Mouse (Mus musculus) megakaryocyte, embryonic 14.5 days (primary cell): ENCODE data around the gene Parvg.

Experiments
- FLI1 ChIP-seq: IDR thresholded peaks from 2 replicates; pipeline ENCODE4 v1.6.1; 2012; ENCODE audit warnings: low read length, inconsistent platforms, mixed read lengths
- GATA1 ChIP-seq: IDR thresholded peaks from 3 replicates; pipeline ENCODE4 v1.6.1; 2012; ENCODE audit warnings: mixed read lengths, low read length, inconsistent platforms, borderline replicate concordance

DNA sequence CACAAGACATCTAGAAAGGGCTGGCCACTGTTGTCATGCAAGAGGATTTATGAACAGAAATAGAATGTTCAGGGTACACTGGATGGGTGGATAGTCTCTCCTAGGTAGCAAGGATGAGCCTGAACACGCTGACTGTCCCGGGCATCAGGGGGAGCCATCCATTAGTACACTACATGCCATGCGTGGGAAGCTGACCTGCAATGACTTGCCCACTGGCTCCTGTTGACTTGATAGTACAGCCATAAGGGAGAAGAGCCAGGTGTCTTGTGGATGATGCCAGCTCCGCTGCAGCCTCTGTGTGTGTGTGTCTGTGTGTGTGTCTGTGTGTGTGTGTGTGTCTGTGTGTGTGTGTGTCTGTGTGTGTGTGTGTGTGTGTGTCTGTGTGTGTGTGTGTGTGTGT lies 4.4 kb upstream of the Parvg start:
- TF ChIP-seq GATA1 (no peak), FLI1 (no peak)
